Mouse (Mus musculus) heart, postnatal 0 days (tissue): ENCODE measurements at regions not wholly inside any gene's neighbourhood (a gene's known extent, or its start where the extent isn't known, plus 50 kb on each side); places are given as distances from the start of the nearest gene placed in this dataset.

Experiments used
- CTCF ChIP-seq: IDR thresholded peaks from 2 replicates; pipeline ENCODE4 v1.5.1; 2016; ENCODE audit warnings: antibody characterized with exemption, control low read depth, low read depth
- EP300 ChIP-seq: IDR thresholded peaks from 2 replicates; pipeline ENCODE4 v1.6.1; 2016; ENCODE audit warnings: antibody characterized with exemption, low read depth

DNA sequence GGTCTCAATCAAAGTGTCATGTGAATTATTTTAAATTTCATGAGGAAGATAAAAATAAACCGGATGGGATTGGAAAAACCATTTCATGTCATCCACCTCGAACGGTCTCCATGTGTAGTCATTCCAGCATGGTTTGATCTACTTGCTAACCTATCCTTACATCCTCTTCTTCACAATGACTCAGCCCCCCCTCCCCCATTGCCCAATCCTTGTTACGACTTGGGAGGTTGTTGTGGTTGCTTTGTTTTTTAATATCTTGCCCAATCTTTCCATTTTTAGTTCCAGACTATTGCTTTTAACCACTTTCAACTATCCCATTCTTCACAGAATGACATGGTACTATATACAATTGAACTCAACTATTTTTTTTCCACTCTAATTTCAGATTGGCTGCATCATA lies 275.0 kb upstream of the Kcnj16 start:
- TF ChIP-seq CTCF (no peak), EP300 (no peak)
